Mouse (Mus musculus): Measurements from ENCODE around the gene Cdkn1b. TPM values are rescaled to one million over a fixed set of nuclear protein-coding genes. Genes with fewer than 3 reads are reported as not detected.

Gene Cdkn1b
- total and polyA plus RNA-seq, 3 experiments: 15.0 to 42.0 (median 35.9) TPM

GRCm38 (mm10) chr6:134919511-134920189 is 551 bp upstream of the Cdkn1b start:
- Histone ChIP-seq H3K36me3 (ENCODE audit: control insufficient read depth, insufficient read depth, low read length) (peaks cover 20% of the 10 kb centered on the region), H3K27ac (peak overlapping the region; percentile 100), H3K27me3 (ENCODE audit: control insufficient read depth, insufficient read depth, low read length) (no peaks in the 10 kb centered on the region), H3K4me3 (peak overlapping the region; percentile 83), H3K9ac (ENCODE audit: low read depth, low read length) (peak overlapping the region; percentile 90), H3K79me2 (replicated peaks; ENCODE audit: control insufficient read depth, insufficient read depth, low read length) (no peaks in the 10 kb centered on the region; the same call in 1 of the 2 replicates), H3K4me1 (ENCODE audit: control insufficient read depth, insufficient read depth, low read length) (peaks cover 4% of the 10 kb centered on the region)
- WGBS: 6% methylated on average over 37 of the region's 37 CpGs
- intact Hi-C loops (cut with DNase I): loop anchor here (1.0 to 5.0 kb wide), 5 partner anchors 9 to 127 kb away; partner anchors contain the start of genes Apold1, Crebl2 and Dusp16
- no peak for DNase-seq
- TF ChIP-seq POLR2A (IDR thresholded peaks at IDR 0.05; ENCODE audit: insufficient read depth, low read depth, low read length) (peak; percentile 36), CTCF (IDR thresholded peaks at IDR 0.05) (no peak), EP300 (IDR thresholded peaks at IDR 0.05; ENCODE audit: insufficient read depth, low read depth, low read length) (0 out of 2 replicates have a peak, but pooled peaks have one; percentile 48)

DNA sequence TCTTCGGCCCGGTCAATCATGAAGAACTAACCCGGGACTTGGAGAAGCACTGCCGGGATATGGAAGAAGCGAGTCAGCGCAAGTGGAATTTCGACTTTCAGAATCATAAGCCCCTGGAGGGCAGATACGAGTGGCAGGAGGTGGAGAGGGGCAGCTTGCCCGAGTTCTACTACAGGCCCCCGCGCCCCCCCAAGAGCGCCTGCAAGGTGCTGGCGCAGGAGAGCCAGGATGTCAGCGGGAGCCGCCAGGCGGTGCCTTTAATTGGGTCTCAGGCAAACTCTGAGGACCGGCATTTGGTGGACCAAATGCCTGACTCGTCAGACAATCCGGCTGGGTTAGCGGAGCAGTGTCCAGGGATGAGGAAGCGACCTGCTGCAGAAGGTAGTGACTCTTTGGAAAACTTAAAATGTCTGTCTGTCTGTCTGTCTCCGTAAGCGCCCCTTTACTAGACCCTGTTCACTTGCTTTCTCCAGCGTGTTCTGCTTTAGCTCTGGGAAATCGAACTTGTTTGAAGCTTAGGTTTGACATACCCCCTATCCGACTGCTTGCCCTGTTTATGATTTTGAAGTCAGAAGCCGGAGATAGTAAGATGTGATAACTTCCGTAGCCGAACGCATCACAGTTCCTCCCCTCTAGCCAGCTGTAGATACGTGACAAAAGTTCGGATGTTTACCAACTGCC is 953 bp downstream of the Cdkn1b start:
- no peaks in the 10 kb centered on the region for H3K27me3 ChIP-seq (ENCODE audit: control insufficient read depth, insufficient read depth, low read length)
- no peak for TF ChIP-seq EP300 (IDR thresholded peaks at IDR 0.05; ENCODE audit: insufficient read depth, low read depth, low read length)
- TF ChIP-seq CTCF (IDR thresholded peaks at IDR 0.05): peak; percentile 52
- 0 out of 2 replicates have a peak, but pooled peaks have one; percentile 42 for TF ChIP-seq POLR2A (IDR thresholded peaks at IDR 0.05; ENCODE audit: insufficient read depth, low read depth, low read length)
- no peaks in the 10 kb centered on the region; the same call in 1 of the 2 replicates for H3K79me2 ChIP-seq (replicated peaks; ENCODE audit: control insufficient read depth, insufficient read depth, low read length)
- DNase-seq: peak; percentile 78
- peak overlapping the region; percentile 85 for H3K9ac ChIP-seq (ENCODE audit: low read depth, low read length)
- peak overlapping the region; percentile 83 for H3K4me3 ChIP-seq
- peaks cover 20% of the 10 kb centered on the region for H3K36me3 ChIP-seq (ENCODE audit: control insufficient read depth, insufficient read depth, low read length)
- WGBS: under 1% methylated on average over 32 of the region's 32 CpGs
- peak overlapping the region; percentile 100 for H3K27ac ChIP-seq
- H3K4me1 ChIP-seq (ENCODE audit: control insufficient read depth, insufficient read depth, low read length): peaks cover 4% of the 10 kb centered on the region
- intact Hi-C loops (cut with DNase I): loop anchor here (1.0 to 5.0 kb wide), 3 partner anchors 23 to 128 kb away; partner anchors contain the start of genes Apold1, Dusp16 and Gpr19

DNA sequence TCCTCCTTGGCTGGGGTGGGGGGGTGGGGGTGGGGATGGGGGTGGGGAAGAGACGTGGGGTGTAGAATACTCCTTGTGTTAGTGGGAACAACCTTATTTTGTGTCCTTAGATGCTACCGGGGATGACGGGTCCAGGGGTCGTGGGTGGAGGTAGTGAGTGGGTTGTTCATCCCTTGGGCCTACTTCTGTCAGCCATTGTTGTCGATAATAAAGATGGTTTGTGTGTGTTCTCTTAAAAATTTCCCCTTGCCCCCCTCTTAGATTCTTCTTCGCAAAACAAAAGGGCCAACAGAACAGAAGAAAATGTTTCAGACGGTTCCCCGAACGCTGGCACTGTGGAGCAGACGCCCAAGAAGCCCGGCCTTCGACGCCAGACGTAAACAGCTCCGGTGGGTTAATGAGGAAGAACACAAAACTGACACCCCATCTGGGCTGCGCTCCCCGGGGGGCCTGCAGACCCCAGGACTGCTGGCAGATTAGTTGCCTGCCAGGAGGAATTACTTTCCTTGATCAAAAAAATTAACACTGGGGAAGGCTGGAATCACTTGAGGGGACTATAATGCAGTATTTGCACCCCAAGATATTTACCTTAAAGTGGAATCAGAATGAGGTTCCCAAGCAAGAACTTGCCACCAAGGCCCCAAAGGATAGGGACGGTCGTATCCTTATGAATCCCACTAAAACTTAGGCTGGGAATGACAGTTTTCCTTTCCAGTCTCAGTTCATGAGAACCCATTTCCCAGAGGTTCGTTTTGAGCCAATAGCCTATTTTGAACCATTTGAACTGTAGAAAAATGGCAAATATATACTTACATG is 1.7 kb downstream of the Cdkn1b start:
- intact Hi-C loops (cut with DNase I): loop anchor here (1.0 to 5.0 kb wide), 3 partner anchors 24 to 129 kb away; partner anchors contain the start of genes Apold1, Dusp16 and Gpr19
- H3K4me1 ChIP-seq (ENCODE audit: control insufficient read depth, insufficient read depth, low read length): peaks cover 4% of the 10 kb centered on the region
- H3K79me2 ChIP-seq (replicated peaks; ENCODE audit: control insufficient read depth, insufficient read depth, low read length): no peaks in the 10 kb centered on the region; the same call in 1 of the 2 replicates
- no peaks in the 10 kb centered on the region for H3K27me3 ChIP-seq (ENCODE audit: control insufficient read depth, insufficient read depth, low read length)
- H3K27ac ChIP-seq: peak overlapping the region; percentile 75
- TF ChIP-seq EP300 (IDR thresholded peaks at IDR 0.05; ENCODE audit: insufficient read depth, low read depth, low read length): no peak
- peak overlapping the region; percentile 85 for H3K9ac ChIP-seq (ENCODE audit: low read depth, low read length)
- peak; percentile 40 to 51 for DNase-seq
- WGBS: 3% methylated on average over 20 of the region's 20 CpGs
- H3K4me3 ChIP-seq: peak overlapping the region; percentile 83
- H3K36me3 ChIP-seq (ENCODE audit: control insufficient read depth, insufficient read depth, low read length): peaks cover 20% of the 10 kb centered on the region

GRCm38 (mm10) chr6:134922511-134923195 is 2.5 kb downstream of the Cdkn1b start:
- no peaks in the 10 kb centered on the region for H3K27me3 ChIP-seq (ENCODE audit: control insufficient read depth, insufficient read depth, low read length)
- peak overlapping the region; percentile 75 for H3K27ac ChIP-seq
- H3K79me2 ChIP-seq (replicated peaks; ENCODE audit: control insufficient read depth, insufficient read depth, low read length): no peaks in the 10 kb centered on the region; the same call in 1 of the 2 replicates
- DNase-seq: no peak
- TF ChIP-seq CTCF (IDR thresholded peaks at IDR 0.05) (no peak), POLR2A (IDR thresholded peaks at IDR 0.05; ENCODE audit: insufficient read depth, low read depth, low read length) (no peak), EP300 (IDR thresholded peaks at IDR 0.05; ENCODE audit: insufficient read depth, low read depth, low read length) (no peak)
- intact Hi-C loops (cut with DNase I): loop anchor here (5.0 kb wide), 1 partner anchor 60 kb away; the partner anchor contains the start of gene Apold1
- peaks cover 20% of the 10 kb centered on the region for H3K36me3 ChIP-seq (ENCODE audit: control insufficient read depth, insufficient read depth, low read length)
- WGBS: 12% methylated on average over 9 of the region's 9 CpGs
- H3K4me1 ChIP-seq (ENCODE audit: control insufficient read depth, insufficient read depth, low read length): peaks cover 3% of the 10 kb centered on the region
- peak overlapping the region; percentile 83 for H3K4me3 ChIP-seq
- H3K9ac ChIP-seq (ENCODE audit: low read depth, low read length): no peak overlapping the region

- intact Hi-C loops (cut with DNase I): loop anchor here (5.0 kb wide), 1 partner anchor 59 kb away; the partner anchor contains the start of gene Apold1
- no peak for DNase-seq
- TF ChIP-seq POLR2A (IDR thresholded peaks at IDR 0.05; ENCODE audit: insufficient read depth, low read depth, low read length): no peak
- no peak for TF ChIP-seq EP300 (IDR thresholded peaks at IDR 0.05; ENCODE audit: insufficient read depth, low read depth, low read length)
- no peak for TF ChIP-seq CTCF (IDR thresholded peaks at IDR 0.05)
- WGBS: 47% methylated on average over 4 of the region's 4 CpGs
- H3K4me3 ChIP-seq: no peak overlapping the region
- no peaks in the 10 kb centered on the region for H3K27me3 ChIP-seq (ENCODE audit: control insufficient read depth, insufficient read depth, low read length)
- H3K27ac ChIP-seq: no peak overlapping the region
- no peak overlapping the region for H3K9ac ChIP-seq (ENCODE audit: low read depth, low read length)
- H3K36me3 ChIP-seq (ENCODE audit: control insufficient read depth, insufficient read depth, low read length): peaks cover 20% of the 10 kb centered on the region
- no peaks in the 10 kb centered on the region; the same call in 1 of the 2 replicates for H3K79me2 ChIP-seq (replicated peaks; ENCODE audit: control insufficient read depth, insufficient read depth, low read length)
- peaks cover 2% of the 10 kb centered on the region; the same call in 1 of the 2 replicates for H3K4me1 ChIP-seq (ENCODE audit: control insufficient read depth, insufficient read depth, low read length)
These were observed 3.5 kb downstream of the Cdkn1b start for GRCm38 (mm10) chr6:134923670-134924069.

All from heart, adult 2 months (tissue).